Mouse (Mus musculus) cerebellum, adult 9-11 months (tissue): ENCODE data around the gene Snhg11.

Source experiments
- DNase-seq: peaks from one replicate; pipeline ENCODE4 v3.0.0; 2022

Gene Snhg11

GRCm38 (mm10) chr2:158375443-158376122 is at the start of gene Snhg11:
Gene Snhg11, plus strand, starts transcription at chr2:158375638.
- DNase-seq, result peak; percentile 94

DNA sequence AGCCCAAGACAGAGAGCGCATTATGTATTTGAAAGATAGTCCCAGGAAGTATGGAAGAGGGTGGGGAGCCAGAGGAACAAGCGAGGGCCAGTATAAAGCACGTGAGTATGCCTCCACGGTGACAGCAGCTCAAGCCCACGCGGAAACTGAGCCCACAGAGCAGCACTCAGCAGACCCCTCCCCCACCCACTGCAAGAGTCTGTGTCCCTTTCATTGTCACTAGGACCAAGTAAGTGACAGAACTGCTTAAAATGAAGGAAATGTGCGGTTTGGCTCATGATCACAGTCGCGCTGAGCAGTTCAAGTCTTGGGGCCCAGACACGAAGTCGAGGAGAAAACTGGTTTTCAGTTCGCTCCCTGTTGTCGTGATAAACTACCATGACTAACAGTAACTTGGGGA is 41.1 kb upstream of the Snhg11 start:
- DNase-seq, result no peak

DNA sequence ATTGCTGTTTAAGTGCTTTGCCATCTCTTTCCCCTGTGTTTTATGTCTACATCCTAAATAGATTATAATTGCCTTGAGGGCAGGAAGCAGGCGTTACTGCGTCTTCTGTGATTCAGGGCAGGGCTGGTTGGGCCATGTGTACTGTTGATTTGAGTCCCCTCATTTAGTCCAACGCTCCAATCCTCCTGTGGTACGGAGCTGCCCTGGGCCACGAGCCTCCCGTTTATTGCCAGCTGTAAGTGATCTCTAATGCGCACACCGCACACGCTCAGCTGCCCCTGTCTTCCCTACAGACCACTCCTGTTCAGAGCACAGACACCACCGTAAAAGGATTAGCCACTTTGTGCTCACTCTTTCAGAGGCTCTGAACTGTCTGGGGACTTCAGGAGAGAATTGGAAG is 37.7 kb upstream of the Snhg11 start:
- no peak for DNase-seq

DNA sequence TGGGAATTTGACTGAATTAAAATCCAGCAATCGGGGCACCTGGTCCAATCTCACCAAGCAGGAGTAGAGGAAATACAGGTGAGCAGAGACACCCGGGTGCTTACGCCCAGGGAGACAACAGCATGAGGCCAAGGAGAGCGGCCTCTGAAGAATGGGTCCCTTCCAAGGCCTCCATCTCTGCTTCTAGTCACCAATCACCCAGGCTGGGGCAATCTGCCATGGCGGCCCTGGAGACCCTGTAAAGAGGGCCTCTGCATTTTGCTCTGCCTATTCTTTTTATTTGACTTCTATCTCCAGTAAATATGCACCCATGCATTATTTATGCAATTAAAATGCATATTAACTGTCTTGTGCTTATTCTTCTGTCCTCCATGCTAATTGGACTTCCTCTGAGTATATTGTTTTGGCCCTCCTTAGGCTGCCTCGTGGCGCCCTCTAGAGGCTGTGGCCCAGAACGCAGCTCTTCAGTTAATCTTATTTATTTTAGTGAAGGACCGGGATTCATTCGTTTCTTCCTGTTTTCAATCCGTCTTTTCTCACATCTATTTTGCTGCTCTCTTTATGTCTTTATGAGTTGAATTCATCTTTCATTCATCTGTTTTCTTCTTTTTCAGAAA is 35.4 kb upstream of the Snhg11 start:
- DNase-seq, result peak; percentile 23

- DNase-seq, result no peak
Observed at GRCm38 (mm10) chr2:158341324-158341723, 34.1 kb upstream of the Snhg11 start.

DNA sequence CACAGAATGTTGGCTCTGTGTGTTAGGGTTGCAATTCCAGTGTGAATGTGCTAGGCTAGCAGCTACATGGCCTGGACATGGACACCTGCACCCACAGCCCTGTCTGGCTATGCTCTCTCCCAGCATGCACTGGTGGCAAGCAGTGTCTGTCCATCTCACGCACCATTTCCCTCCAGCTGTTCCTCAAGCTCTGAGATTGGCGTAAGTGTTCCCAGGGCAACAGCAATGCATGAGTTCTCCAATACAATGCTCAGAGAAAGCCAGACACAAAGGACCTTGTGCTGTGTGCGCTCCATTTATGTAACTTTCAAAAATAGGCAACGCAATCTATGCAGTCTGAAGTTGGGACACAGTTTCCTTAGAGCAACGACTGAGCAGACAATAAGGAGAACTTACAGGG is 31.9 kb upstream of the Snhg11 start:
- no peak for DNase-seq

- DNase-seq, result no peak
Observed at GRCm38 (mm10) chr2:158346467-158346866, 29.0 kb upstream of the Snhg11 start.

DNA sequence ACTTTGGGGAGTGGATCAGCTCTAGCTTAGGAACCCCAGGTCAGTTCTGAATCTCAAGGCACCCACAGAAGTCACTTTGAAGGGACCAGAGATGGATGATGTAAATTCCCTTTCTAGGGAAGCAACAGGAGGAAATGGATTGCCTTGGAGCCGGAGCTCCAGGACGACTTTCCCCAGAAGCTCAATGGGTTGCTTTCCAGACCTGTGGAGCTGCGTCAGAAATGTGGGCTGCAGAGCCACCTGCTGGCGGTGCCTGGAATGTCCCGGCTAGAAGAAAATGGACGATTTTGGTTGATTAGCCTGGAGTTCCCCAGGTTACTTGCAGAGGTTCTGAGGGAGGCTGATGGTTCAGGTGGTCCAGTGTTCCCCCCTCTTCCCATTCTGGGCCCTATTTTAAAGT is 27.6 kb upstream of the Snhg11 start:
- peak; percentile 42 for DNase-seq

GRCm38 (mm10) chr2:158352801-158353520 is 22.5 kb upstream of the Snhg11 start:
- no peak for DNase-seq

DNA sequence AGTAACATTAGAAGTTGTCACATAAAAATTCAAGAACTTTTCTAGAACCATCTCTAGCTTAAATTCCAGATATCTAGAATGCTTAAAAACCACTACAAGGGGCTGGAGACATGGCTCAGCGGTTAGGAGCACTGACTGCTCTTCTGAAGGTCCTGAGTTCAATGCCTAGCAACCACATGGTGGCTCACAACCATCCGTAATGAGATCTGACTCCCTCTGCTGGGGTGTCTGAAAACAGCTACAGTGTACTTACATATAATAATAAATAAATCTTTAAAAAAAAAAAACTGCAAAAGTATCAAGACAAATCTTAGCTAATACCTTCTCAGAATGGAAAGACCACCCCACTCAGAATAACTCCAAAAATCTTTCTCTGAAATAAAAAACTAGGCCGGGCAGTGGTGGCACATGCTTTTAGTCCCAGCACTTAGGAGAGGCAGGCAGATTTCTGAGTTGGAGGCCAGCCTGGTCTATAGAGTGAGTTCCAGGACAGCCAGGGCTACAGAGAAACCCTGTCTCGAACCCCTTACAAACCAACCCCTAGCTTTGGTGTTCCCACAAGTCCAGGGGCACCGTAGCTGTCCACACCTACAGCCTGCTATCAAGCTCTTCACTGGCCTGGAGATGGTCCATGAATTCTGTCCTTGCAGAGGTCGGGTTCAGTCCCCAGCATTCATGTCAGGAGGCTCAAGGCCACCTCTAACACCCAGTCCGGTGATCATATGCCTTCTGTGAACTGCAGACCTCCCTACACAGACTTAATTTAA is 20.9 kb upstream of the Snhg11 start:
- DNase-seq, result no peak

- DNase-seq, result no peak
Observed at GRCm38 (mm10) chr2:158355238-158355637, 20.2 kb upstream of the Snhg11 start.

GRCm38 (mm10) chr2:158356121-158356520 is 19.3 kb upstream of the Snhg11 start:
- no peak for DNase-seq

DNA sequence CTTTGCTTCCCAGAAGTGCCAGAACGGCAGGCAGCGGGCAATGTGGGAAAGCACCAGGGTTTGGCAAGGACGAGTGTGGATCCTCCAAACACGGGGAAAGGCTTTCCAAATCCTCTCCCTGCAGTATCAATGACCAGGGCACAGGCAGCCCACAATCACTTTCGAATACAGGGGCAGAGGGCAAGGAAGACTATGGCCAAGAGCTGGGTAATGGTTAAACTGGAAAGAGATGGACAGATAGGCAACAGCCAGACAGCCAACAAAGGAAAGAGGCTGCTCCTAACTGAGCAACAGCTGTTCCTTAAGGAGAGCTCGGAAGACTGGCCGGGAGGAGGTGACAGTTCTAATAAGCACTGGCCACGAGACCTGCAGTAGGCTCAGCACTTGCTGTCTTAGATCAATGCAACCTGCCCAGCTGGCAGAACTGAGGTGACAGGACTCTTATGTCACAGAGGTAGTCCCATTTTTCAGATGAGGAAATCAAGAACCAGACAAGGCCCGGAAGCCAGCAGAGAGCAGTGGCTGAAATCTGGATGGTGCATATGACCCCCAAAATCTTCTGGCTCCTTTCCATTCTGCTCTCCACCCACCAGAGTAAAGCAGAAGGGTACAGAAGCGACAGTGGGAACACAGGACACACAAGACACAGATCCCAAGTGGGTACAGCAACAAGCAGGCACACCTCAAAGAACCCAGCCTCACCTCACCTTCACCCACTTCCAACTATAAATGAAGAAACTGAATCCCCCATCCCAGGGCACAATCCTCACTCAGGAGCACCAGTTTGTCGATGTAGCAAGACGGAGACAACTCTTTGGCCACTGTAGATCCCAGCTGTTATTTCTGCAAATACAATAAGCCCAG is 15.4 kb upstream of the Snhg11 start:
- DNase-seq, result no peak

DNA sequence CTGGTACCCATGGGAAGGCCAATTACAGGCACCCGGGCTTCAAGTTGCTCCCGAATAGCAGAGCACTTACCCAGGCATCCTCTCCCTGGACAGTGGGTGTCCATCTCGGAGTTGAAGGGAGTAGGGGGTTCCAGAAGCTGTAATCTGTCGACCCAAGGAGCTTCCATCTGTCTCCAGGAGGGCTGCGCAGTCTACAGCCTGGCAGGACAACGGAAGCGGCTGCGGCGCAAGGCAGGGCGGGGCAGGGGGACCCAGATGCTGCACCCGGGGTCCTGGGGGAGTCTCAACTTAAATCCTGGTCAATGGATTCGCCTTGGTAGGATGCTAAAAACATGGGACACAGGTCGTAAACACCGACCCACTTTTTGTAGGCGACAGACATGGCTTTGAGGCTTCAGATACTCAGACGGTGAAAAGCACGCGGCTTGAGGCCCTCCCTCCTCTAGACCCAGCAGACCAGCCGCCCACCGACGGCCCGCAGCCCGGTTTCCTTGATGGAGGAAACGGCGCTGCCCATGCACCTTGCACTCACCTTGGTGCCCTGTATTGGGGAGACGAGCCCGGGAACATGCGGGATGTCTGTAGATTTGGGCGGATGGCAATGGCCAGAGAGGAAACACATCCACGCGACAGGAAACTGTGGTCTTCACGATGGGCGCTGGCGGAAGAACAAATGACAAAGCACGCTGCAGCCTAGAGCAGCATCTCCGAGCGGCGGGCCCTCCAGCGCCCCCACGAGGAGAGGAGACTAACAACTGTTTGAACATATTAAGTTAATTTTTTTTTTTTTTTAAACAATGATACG is 14.4 kb upstream of the Snhg11 start:
- DNase-seq, result peak; percentile 83

DNA sequence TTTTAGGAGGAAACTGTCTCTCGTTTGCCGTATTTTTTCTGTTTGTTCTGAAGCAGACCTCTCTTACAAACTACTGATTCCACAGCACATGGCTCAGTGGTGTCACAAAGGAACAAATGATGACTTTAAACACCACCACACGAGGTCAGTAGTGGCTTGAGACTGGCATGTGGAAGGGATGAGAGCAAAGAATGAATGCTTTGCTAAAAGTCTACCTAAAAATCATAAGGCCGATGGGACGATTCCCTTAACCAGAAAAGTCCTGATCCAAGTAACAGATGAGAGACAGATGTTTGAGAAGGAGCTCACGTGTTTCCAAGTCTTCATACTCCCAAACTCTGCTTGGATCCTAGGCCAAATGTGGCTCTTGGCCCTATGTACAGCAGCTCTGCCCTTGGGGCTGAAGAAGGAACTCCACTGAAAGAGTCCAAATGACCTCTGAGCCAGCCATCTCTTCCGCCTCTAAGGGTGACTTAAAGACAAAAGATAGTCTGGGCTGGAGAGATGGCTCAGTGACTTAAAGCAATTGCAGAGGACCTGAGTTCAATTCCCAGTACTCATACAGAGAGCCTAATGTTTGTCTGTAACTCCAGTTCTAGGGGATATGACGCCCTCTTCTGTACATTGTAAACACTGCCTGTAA is 13.6 kb upstream of the Snhg11 start:
- no peak for DNase-seq

- no peak for DNase-seq
Observed at GRCm38 (mm10) chr2:158364175-158364574, 11.3 kb upstream of the Snhg11 start.

GRCm38 (mm10) chr2:158365099-158365850 is 10.2 kb upstream of the Snhg11 start:
- DNase-seq, result no peak

DNA sequence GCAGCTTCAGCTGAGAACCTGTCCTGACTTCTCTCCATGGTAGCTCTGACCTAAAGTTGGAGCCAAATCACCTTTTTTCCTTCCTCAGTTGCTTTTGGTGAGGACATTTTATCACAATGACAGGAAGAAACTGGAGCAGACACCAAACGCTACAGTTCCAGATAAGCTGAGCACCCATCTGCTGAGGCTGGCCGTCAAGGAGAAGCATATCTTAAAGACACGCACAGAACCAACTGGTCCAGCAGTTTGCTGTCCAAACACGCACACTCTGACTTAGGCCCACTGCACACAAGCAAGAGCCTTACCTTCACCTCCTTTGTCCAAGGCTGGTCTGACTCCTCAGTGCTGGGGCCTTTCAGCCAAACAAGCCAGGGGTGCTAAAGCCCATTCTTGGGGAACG is 7.8 kb upstream of the Snhg11 start:
- no peak for DNase-seq

GRCm38 (mm10) chr2:158368313-158368712 is 7.1 kb upstream of the Snhg11 start:
- DNase-seq, result no peak

GRCm38 (mm10) chr2:158369474-158370172 is 5.8 kb upstream of the Snhg11 start:
- DNase-seq, result no peak
